Mouse (Mus musculus) MEL (cell line): ENCODE measurements around the gene Hspb11. TPM values are rescaled to one million over a fixed set of nuclear protein-coding genes. Genes with fewer than 3 reads are reported as not detected.

Experiments used
- DNase-seq: peaks from one replicate; pipeline ENCODE4 v3.0.0; 2011; ENCODE audit warnings: low read depth, low spot score
- H3K27ac ChIP-seq: 2 replicates; pipeline ENCODE4 v1.5.1; 2012; ENCODE audit warnings: low read depth, mild to moderate bottlenecking, control low read depth, low read length, moderate library complexity; ENCODE audit not compliant: control insufficient read depth
- H3K27me3 ChIP-seq, 2 experiments: fragments of 150-350 bp in 1 of 2; sonication (generic) in 1 of 2; 2 replicates each; pipeline ENCODE4 v1.6.1; 2012; ENCODE audit warnings: low read length in 2 of 2, mild to moderate bottlenecking in 2 of 2, improper control_type of control experiment in 1 of 2, moderate library complexity in 1 of 2; ENCODE audit not compliant: insufficient read depth in 2 of 2, control insufficient read depth in 1 of 2
- H3K36me3 ChIP-seq, 2 experiments: 2 replicates each; pipeline ENCODE4 v1.6.1; 2012 to 2014; ENCODE audit warnings: low read length in 2 of 2, improper control_type of control experiment in 1 of 2, inconsistent platforms in 1 of 2, mild to moderate bottlenecking in 1 of 2; ENCODE audit not compliant: insufficient read depth in 2 of 2, control insufficient read depth in 1 of 2
- H3K4me1 ChIP-seq, 2 experiments: fragments of 150-350 bp in 1 of 2; sonication (generic) in 1 of 2; 2 replicates each; pipeline ENCODE4 v1.6.1; 2012; ENCODE audit warnings: low read length in 2 of 2, improper control_type of control experiment in 1 of 2, mild to moderate bottlenecking in 1 of 2; ENCODE audit not compliant: insufficient read depth in 2 of 2, control insufficient read depth in 1 of 2
- H3K4me3 ChIP-seq, 2 experiments: fragments of 150-350 bp in 1 of 2; sonication (generic) in 1 of 2; 2 replicates each; pipeline ENCODE4 v1.5.1; 2012; ENCODE audit warnings: low read depth in 2 of 2, low read length in 2 of 2, mild to moderate bottlenecking in 2 of 2, moderate library complexity in 2 of 2, control low read depth in 1 of 2, improper control_type of control experiment in 1 of 2; ENCODE audit not compliant: control insufficient read depth in 1 of 2, insufficient read depth in 1 of 2
- H3K79me2 ChIP-seq: 2 replicates; pipeline ENCODE4 v1.6.1; 2012; ENCODE audit warnings: mild to moderate bottlenecking, low read length, moderate library complexity; ENCODE audit not compliant: control insufficient read depth, poor library complexity, insufficient read depth
- H3K9ac ChIP-seq: 2 replicates; pipeline ENCODE4 v1.6.1; 2012; ENCODE audit warnings: low read depth, mild to moderate bottlenecking, control low read depth, low read length, moderate library complexity; ENCODE audit not compliant: control insufficient read depth, poor library complexity, severe bottlenecking
- H3K9me3 ChIP-seq: fragments of 150-350 bp; sonication (generic); replicated peaks from 2 replicates; pipeline ENCODE4 v1.6.1; 2012; ENCODE audit warnings: mild to moderate bottlenecking, low read length, improper control_type of control experiment, moderate library complexity; ENCODE audit not compliant: insufficient read depth
- CHD1 ChIP-seq: IDR thresholded peaks from 2 replicates; pipeline ENCODE4 v1.6.1; 2012; ENCODE audit warnings: low read depth, mild to moderate bottlenecking, inconsistent platforms, low read length, improper control_type of control experiment
- CTCF ChIP-seq, 3 experiments: IDR thresholded peaks in 2 of 3; conservative IDR thresholded peaks in 1 of 3; 2 replicates each; pipeline ENCODE4 v1.5.1; 2011 to 2012; ENCODE audit warnings: low read length in 3 of 3, low read depth in 2 of 3, mild to moderate bottlenecking in 2 of 3, improper control_type of control experiment in 1 of 3, inconsistent platforms in 1 of 3, mixed read lengths in 1 of 3, moderate library complexity in 1 of 3; ENCODE audit not compliant: control insufficient read depth in 1 of 3, insufficient read depth in 1 of 3, poor library complexity in 1 of 3, severe bottlenecking in 1 of 3
- ELF1 ChIP-seq: IDR thresholded peaks from 2 replicates; pipeline ENCODE4 v1.6.1; 2014; ENCODE audit warnings: low read depth, mild to moderate bottlenecking, inconsistent platforms, low read length, improper control_type of control experiment, moderate library complexity
- ETS1 ChIP-seq: IDR thresholded peaks from 2 replicates; pipeline ENCODE4 v1.6.1; 2012; ENCODE audit warnings: low read depth, mild to moderate bottlenecking, inconsistent platforms, low read length, improper control_type of control experiment, moderate library complexity
- GATA1 ChIP-seq: IDR thresholded peaks from 2 replicates; pipeline ENCODE4 v1.6.1; 2011; ENCODE audit warnings: low read depth, low read length, improper control_type of control experiment
- JUND ChIP-seq: IDR thresholded peaks from 2 replicates; pipeline ENCODE4 v1.6.1; 2011; ENCODE audit warnings: low read depth, mild to moderate bottlenecking, improper control_type of control experiment, low read length
- KAT2A ChIP-seq: conservative IDR thresholded peaks from 2 replicates; pipeline ENCODE4 v1.6.1; 2012; ENCODE audit warnings: low read depth, low read length, improper control_type of control experiment, inconsistent platforms
- MXI1 ChIP-seq: IDR thresholded peaks from 2 replicates; pipeline ENCODE4 v1.6.1; 2011; ENCODE audit warnings: mild to moderate bottlenecking, low read depth, low read length, improper control_type of control experiment
- MYB ChIP-seq: IDR thresholded peaks from 2 replicates; pipeline ENCODE4 v1.6.1; 2011; ENCODE audit warnings: mild to moderate bottlenecking, low read depth, low read length, improper control_type of control experiment
- NELFE ChIP-seq: IDR thresholded peaks from 2 replicates; pipeline ENCODE4 v1.6.1; 2011; ENCODE audit warnings: low read depth, low read length, improper control_type of control experiment
- NRF1 ChIP-seq: IDR thresholded peaks from 2 replicates; pipeline ENCODE4 v1.6.1; 2014; ENCODE audit warnings: low read depth, mild to moderate bottlenecking, inconsistent platforms, low read length, improper control_type of control experiment, moderate library complexity; ENCODE audit not compliant: poor library complexity, insufficient read depth, severe bottlenecking
- POLR2AphosphoS2 ChIP-seq: IDR thresholded peaks from 2 replicates; pipeline ENCODE4 v1.6.1; 2011; ENCODE audit warnings: low read length, improper control_type of control experiment
- RAD21 ChIP-seq: IDR thresholded peaks from 2 replicates; pipeline ENCODE4 v1.6.1; 2011; ENCODE audit warnings: mild to moderate bottlenecking, low read depth, low read length, improper control_type of control experiment
- RCOR1 ChIP-seq: IDR thresholded peaks from 2 replicates; pipeline ENCODE4 v1.6.1; 2012; ENCODE audit warnings: low read depth, mild to moderate bottlenecking, inconsistent platforms, low read length, improper control_type of control experiment
- SIN3A ChIP-seq: IDR thresholded peaks from 2 replicates; pipeline ENCODE4 v1.6.1; 2012; ENCODE audit warnings: low read length, improper control_type of control experiment, inconsistent platforms
- SMC3 ChIP-seq: IDR thresholded peaks from 2 replicates; pipeline ENCODE4 v1.6.1; 2011; ENCODE audit warnings: low read depth, low read length, improper control_type of control experiment
- TAL1 ChIP-seq: IDR thresholded peaks from 2 replicates; pipeline ENCODE4 v1.6.1; 2012; ENCODE audit warnings: mild to moderate bottlenecking, inconsistent platforms, low read length, moderate library complexity, mixed read lengths
- TBP ChIP-seq: IDR thresholded peaks from 2 replicates; pipeline ENCODE4 v1.8.0; 2011; ENCODE audit warnings: low read depth, low read length, improper control_type of control experiment
- UBTF ChIP-seq: IDR thresholded peaks from 2 replicates; pipeline ENCODE4 v1.6.1; 2012; ENCODE audit warnings: low read depth, mild to moderate bottlenecking, inconsistent platforms, low read length, improper control_type of control experiment, moderate library complexity, borderline replicate concordance; ENCODE audit not compliant: insufficient read depth
- ZC3H11A ChIP-seq: IDR thresholded peaks from 2 replicates; pipeline ENCODE4 v1.6.1; 2012; ENCODE audit warnings: low read depth, mild to moderate bottlenecking, inconsistent platforms, low read length, improper control_type of control experiment
- ZKSCAN1 ChIP-seq: IDR thresholded peaks from 2 replicates; pipeline ENCODE4 v1.6.1; 2012; ENCODE audit warnings: low read depth, mild to moderate bottlenecking, inconsistent platforms, low read length, improper control_type of control experiment, moderate library complexity
- ZMIZ1 ChIP-seq: IDR thresholded peaks from 2 replicates; pipeline ENCODE4 v1.6.1; 2012; ENCODE audit warnings: low read depth, mild to moderate bottlenecking, inconsistent platforms, low read length, improper control_type of control experiment, moderate library complexity
- ZNF384 ChIP-seq: IDR thresholded peaks from 2 replicates; pipeline ENCODE4 v1.6.1; 2012; ENCODE audit warnings: low read depth, mild to moderate bottlenecking, inconsistent platforms, low read length, improper control_type of control experiment
- polyA plus RNA-seq, 2 experiments: library from polyadenylated mRNA; stranded (reverse) in 1 of 2; unstranded in 1 of 2; fragments of >175 nt in 1 of 2; fragments of >200 nt in 1 of 2; gene quantifications; 2 replicates each; pipeline versions ENCODE4 v1.2.1 to v1.2.4; 2012; ENCODE audit warnings: low replicate concordance in 2 of 2, low read depth in 1 of 2; ENCODE audit not compliant: insufficient read length in 2 of 2, insufficient read depth in 1 of 2, missing spikeins in 1 of 2
- total RNA-seq: library from RNA; depleted of rRNA; stranded (reverse); fragments of 300-350 nt; gene quantifications from 2 replicates; pipeline ENCODE4 v1.2.3, GENCODE M21; 2012

The Hspb11 gene
- total and polyA plus RNA-seq, 3 experiments: 11.2 to 16.8 TPM; not detected in 1

GRCm38 (mm10) chr4:107274511-107274910 is 21.1 kb downstream of the Hspb11 start:
- Histone ChIP-seq H3K27me3 (no peaks in the 10 kb centered on the region), H3K36me3 (no peaks in the 10 kb centered on the region), H3K9ac (no peak overlapping the region), H3K27ac (no peak overlapping the region), H3K79me2 (no peaks in the 10 kb centered on the region), H3K4me3 (no peak overlapping the region), H3K4me1 (no peaks in the 10 kb centered on the region), H3K9me3 (no peaks in the 10 kb centered on the region)
- no peak for DNase-seq
- no peak for TF ChIP-seq ZNF384
- no peak for TF ChIP-seq KAT2A
- no peak for TF ChIP-seq ZKSCAN1
- no peak for TF ChIP-seq ELF1
- TF ChIP-seq MXI1: no peak
- no peak for TF ChIP-seq MYB
- TF ChIP-seq TAL1: no peak
- no peak for TF ChIP-seq ETS1
- no peak for TF ChIP-seq RAD21
- TF ChIP-seq NELFE: no peak
- no peak for TF ChIP-seq POLR2AphosphoS2
- no peak for TF ChIP-seq CTCF (IDR thresholded peaks at IDR 0.05 in 2 of 3, conservative IDR thresholded peaks at IDR 0.05 in 1 of 3; ENCODE audit: control insufficient read depth in 1 of 3, insufficient read depth in 1 of 3, low read depth in 2 of 3, low read length in 3 of 3, poor library complexity in 1 of 3, severe bottlenecking in 1 of 3)
- no peak for TF ChIP-seq NRF1
- no peak for TF ChIP-seq SIN3A

GRCm38 (mm10) chr4:107278188-107278707 is 24.9 kb downstream of the Hspb11 start:
- Histone ChIP-seq H3K4me3 (no peak overlapping the region), H3K79me2 (no peaks in the 10 kb centered on the region)

More at GRCm38 (mm10) chr4:107278188-107278707, 24.9 kb downstream of the Hspb11 start:
- no peaks in the 10 kb centered on the region for H3K9me3 ChIP-seq
- no peak overlapping the region for H3K27ac ChIP-seq
- no peak for TF ChIP-seq TAL1
- no peak for TF ChIP-seq ZNF384
- no peak for TF ChIP-seq JUND
- no peak for TF ChIP-seq ZC3H11A
- TF ChIP-seq RCOR1: no peak
- TF ChIP-seq ELF1: no peak
- TF ChIP-seq ZMIZ1: no peak
- no peak for TF ChIP-seq SIN3A
- TF ChIP-seq SMC3: no peak
- TF ChIP-seq GATA1: no peak
- TF ChIP-seq RAD21: no peak
- TF ChIP-seq ETS1: no peak
- TF ChIP-seq NELFE: no peak
- no peak for TF ChIP-seq TBP
- no peak for TF ChIP-seq CHD1
- no peak for TF ChIP-seq POLR2AphosphoS2
- no peak for TF ChIP-seq UBTF
- H3K9ac ChIP-seq: no peak overlapping the region
- H3K27me3 ChIP-seq: no peaks in the 10 kb centered on the region
- H3K4me1 ChIP-seq: peaks cover 0 to 7% of the 10 kb centered on the region in 2 experiments; a peak in 2 of 4 replicates
- peaks cover 0 to 3% of the 10 kb centered on the region in 2 experiments; a peak in 2 of 4 replicates for H3K36me3 ChIP-seq
- no peak for DNase-seq
